Mouse (Mus musculus) forebrain, embryonic 12.5 days (tissue): Measurements from ENCODE around the gene Rad17. TPM values are rescaled to one million over a fixed set of nuclear protein-coding genes. Genes with fewer than 3 reads are reported as not detected.

ENCODE experiments used
- ATAC-seq: fragments of 200-750 bp; cut with Nextera tagmentation; 2 replicates; pipeline ENCODE4 v1.8.0; 2017; ENCODE audit warnings: moderate TSS enrichment; ENCODE audit not compliant: low FRiP score
- H3K27ac ChIP-seq: fragments of 300-500 bp; sonication (generic); 2 replicates; pipeline ENCODE4 v1.5.1; 2016; ENCODE audit warnings: mild to moderate bottlenecking
- H3K27me3 ChIP-seq: fragments of 300-500 bp; sonication (generic); 2 replicates; pipeline ENCODE4 v1.6.1; 2016; ENCODE audit warnings: mild to moderate bottlenecking
- H3K36me3 ChIP-seq: fragments of 300-500 bp; sonication (generic); replicated peaks from 2 replicates; pipeline ENCODE4 v1.6.1; 2016; ENCODE audit warnings: mild to moderate bottlenecking
- H3K4me1 ChIP-seq: fragments of 300-500 bp; sonication (generic); 2 replicates; pipeline ENCODE4 v1.6.1; 2016
- H3K4me2 ChIP-seq: fragments of 300-500 bp; sonication (generic); 2 replicates; pipeline ENCODE4 v1.6.1; 2016; ENCODE audit warnings: mild to moderate bottlenecking, moderate library complexity
- H3K4me3 ChIP-seq: fragments of 300-500 bp; sonication (generic); replicated peaks from 2 replicates; pipeline ENCODE4 v1.5.1; 2016; ENCODE audit warnings: mild to moderate bottlenecking
- H3K9ac ChIP-seq: fragments of 300-500 bp; sonication (generic); 2 replicates; pipeline ENCODE4 v1.6.1; 2016; ENCODE audit warnings: mild to moderate bottlenecking
- H3K9me3 ChIP-seq: fragments of 300-500 bp; sonication (generic); 2 replicates; pipeline ENCODE4 v1.6.1; 2016
- whole genome bisulfite sequencing: fragments of 180-500 bp; shearing (Covaris S2); methylation state at CpG from one replicate; pipeline ENCODE4 v1.1.7; 2016; 5-methylcytosine and 5-hydroxymethylcytosine counted together
- polyA plus RNA-seq: library from polyadenylated mRNA; unstranded; fragments of >200 nt; fragmentation: Nextera tagmentation; extraction: Ambion mirVana; gene quantifications from 2 replicates; pipeline ENCODE4 v1.2.1, GENCODE M21; 2016

Rad17 gene
- polyA plus RNA-seq, 1 experiment from 2014 or later: 24.7 TPM

- 63% methylated on average over 6 of the region's 6 CpGs for WGBS
- Histone ChIP-seq H3K4me1 (peaks cover 3% of the 10 kb centered on the region; the same call in 1 of the 2 replicates), H3K27me3 (no peaks in the 10 kb centered on the region), H3K4me3 (no peak overlapping the region), H3K9ac (no peak overlapping the region), H3K4me2 (no peak overlapping the region), H3K9me3 (no peaks in the 10 kb centered on the region), H3K27ac (no peak overlapping the region), H3K36me3 (no peaks in the 10 kb centered on the region)
- no peak for ATAC-seq
These were observed 68.7 kb downstream of the Rad17 start for GRCm38 (mm10) chr13:100582144-100582543.

DNA sequence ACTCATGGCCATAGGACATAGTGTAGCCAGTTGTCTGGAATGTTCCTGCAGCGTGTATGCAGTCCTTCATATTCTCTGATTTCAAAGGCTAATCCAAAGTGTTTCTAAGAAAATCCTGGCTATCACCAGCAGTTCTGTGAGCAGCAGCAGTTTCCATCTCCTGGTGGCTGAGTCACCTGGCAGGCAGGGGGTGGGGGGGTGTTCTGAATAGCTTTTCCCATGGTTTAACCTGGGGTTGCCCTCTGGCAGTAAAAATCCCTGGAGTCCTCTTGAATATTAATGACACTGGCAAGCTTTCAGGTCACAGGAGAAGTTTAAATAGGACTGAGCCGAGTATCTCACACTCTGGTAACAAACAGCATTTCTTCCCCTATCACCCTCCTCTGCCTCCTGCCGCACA is 69.2 kb downstream of the Rad17 start:
- Histone ChIP-seq H3K9ac (no peak overlapping the region), H3K27ac (no peak overlapping the region), H3K4me2 (no peak overlapping the region), H3K36me3 (no peaks in the 10 kb centered on the region), H3K4me3 (no peak overlapping the region), H3K4me1 (peaks cover 3% of the 10 kb centered on the region; the same call in 1 of the 2 replicates), H3K9me3 (no peaks in the 10 kb centered on the region), H3K27me3 (no peaks in the 10 kb centered on the region; the same call in 1 of the 2 replicates)
- WGBS: 35% methylated on average over 3 of the region's 3 CpGs
- no peak for ATAC-seq

GRCm38 (mm10) chr13:100579951-100580350 is 70.9 kb downstream of the Rad17 start:
- Histone ChIP-seq H3K9ac (no peak overlapping the region), H3K9me3 (no peaks in the 10 kb centered on the region), H3K27me3 (no peaks in the 10 kb centered on the region; the same call in 1 of the 2 replicates), H3K4me2 (no peak overlapping the region), H3K27ac (no peak overlapping the region), H3K36me3 (no peaks in the 10 kb centered on the region), H3K4me1 (peaks cover 3% of the 10 kb centered on the region; the same call in 1 of the 2 replicates), H3K4me3 (no peak overlapping the region)
- no peak for ATAC-seq

DNA sequence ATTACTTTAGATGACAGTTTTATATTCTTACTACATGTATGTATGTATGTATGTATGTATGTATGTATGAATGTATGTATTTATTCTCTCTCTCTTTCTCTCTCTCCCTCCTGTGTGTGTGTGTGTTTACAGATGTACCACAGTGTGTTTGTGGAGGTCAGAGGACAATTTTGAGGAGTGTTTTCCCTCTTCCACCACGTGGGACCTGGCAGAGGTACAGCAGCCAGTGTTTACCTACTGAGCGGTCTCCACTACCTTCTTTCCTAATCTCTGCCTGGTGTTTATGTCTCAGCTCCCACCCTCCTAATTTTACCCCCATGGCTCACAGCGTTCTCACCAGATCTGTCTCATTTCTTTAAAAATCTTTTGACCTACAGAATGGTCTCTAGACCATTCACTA is 71.6 kb downstream of the Rad17 start:
- ATAC-seq: no peak
- H3K36me3 ChIP-seq: no peaks in the 10 kb centered on the region
- peaks cover 3% of the 10 kb centered on the region; the same call in 1 of the 2 replicates for H3K4me1 ChIP-seq
- no peak overlapping the region for H3K27ac ChIP-seq
- 72% methylated on average over 3 of the region's 3 CpGs for WGBS
- H3K4me2 ChIP-seq: no peak overlapping the region
- H3K9me3 ChIP-seq: no peaks in the 10 kb centered on the region
- H3K27me3 ChIP-seq: no peaks in the 10 kb centered on the region; the same call in 1 of the 2 replicates
- no peak overlapping the region for H3K9ac ChIP-seq
- H3K4me3 ChIP-seq: no peak overlapping the region

DNA sequence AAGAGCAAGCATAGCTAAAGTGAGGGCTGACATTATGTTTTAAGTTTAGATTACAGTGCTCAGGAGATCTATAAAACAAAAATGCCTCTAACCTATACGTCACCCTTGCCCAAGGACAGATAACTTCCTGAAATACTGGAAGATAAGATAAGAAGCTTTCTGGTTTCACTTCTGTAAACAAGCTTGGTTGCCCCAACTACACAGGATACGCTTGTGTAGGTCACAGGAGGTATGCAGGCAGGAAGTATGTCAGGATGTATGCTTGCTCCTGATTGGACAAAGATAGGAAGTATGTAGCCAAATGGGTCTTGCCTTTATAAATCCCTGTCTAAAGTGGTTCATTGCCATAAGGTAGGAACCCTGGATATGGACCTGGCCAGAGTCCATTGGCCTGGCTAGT is 74.9 kb downstream of the Rad17 start:
- Histone ChIP-seq H3K4me3 (no peak overlapping the region), H3K27ac (no peak overlapping the region), H3K27me3 (no peaks in the 10 kb centered on the region; the same call in 1 of the 2 replicates), H3K36me3 (no peaks in the 10 kb centered on the region), H3K4me1 (no peaks in the 10 kb centered on the region), H3K9ac (no peak overlapping the region), H3K4me2 (no peak overlapping the region), H3K9me3 (no peaks in the 10 kb centered on the region)
- WGBS: 85% methylated on average over 2 of the region's 2 CpGs
- ATAC-seq: no peak

- no peak overlapping the region for H3K9ac ChIP-seq
- H3K4me2 ChIP-seq: no peak overlapping the region
- no peak overlapping the region for H3K4me3 ChIP-seq
- ATAC-seq: no peak
- WGBS: 91% methylated on average over 2 of the region's 2 CpGs
- no peaks in the 10 kb centered on the region for H3K4me1 ChIP-seq
- no peaks in the 10 kb centered on the region for H3K27me3 ChIP-seq
- no peak overlapping the region for H3K27ac ChIP-seq
- H3K9me3 ChIP-seq: no peaks in the 10 kb centered on the region
- no peaks in the 10 kb centered on the region for H3K36me3 ChIP-seq
These were observed 80.1 kb downstream of the Rad17 start for GRCm38 (mm10) chr13:100570713-100571112.

- no peak overlapping the region for H3K4me2 ChIP-seq
- no peaks in the 10 kb centered on the region for H3K4me1 ChIP-seq
- H3K4me3 ChIP-seq: no peak overlapping the region
- no peaks in the 10 kb centered on the region for H3K9me3 ChIP-seq
- H3K27me3 ChIP-seq: no peaks in the 10 kb centered on the region
- H3K9ac ChIP-seq: no peak overlapping the region
- 97% methylated on average over 1 of the region's 1 CpGs for WGBS
- H3K27ac ChIP-seq: no peak overlapping the region
- ATAC-seq: no peak
- no peaks in the 10 kb centered on the region for H3K36me3 ChIP-seq
These were observed 82.5 kb downstream of the Rad17 start for GRCm38 (mm10) chr13:100568359-100568758.

Other genes with a start within 250 kb of the Rad17 start
- gene Naip1, start 198.2 kb downstream of the Rad17 start, polyA plus RNA-seq: not detected in 2 replicates
- 76.9 and 77.1 TPM in 2 replicates for gene Gtf2h2, start 158.5 kb downstream of the Rad17 start, polyA plus RNA-seq
- gene Ocln, start 98.3 kb downstream of the Rad17 start, polyA plus RNA-seq: 2.9 and 3.4 TPM in 2 replicates
- 2.0 and 2.5 TPM in 2 replicates for gene Marveld2, start 34.1 kb downstream of the Rad17 start, polyA plus RNA-seq
- 313 and 315 TPM in 2 replicates for gene Ak6, start 72 bp downstream of the Rad17 start, polyA plus RNA-seq
- gene Taf9, start 528 bp upstream of the Rad17 start, polyA plus RNA-seq: 24.0 and 29.3 TPM in 2 replicates
- gene Ccdc125, start 18.7 kb upstream of the Rad17 start, polyA plus RNA-seq: 2.2 and 3.1 TPM in 2 replicates
- gene Cdk7, start 79.9 kb upstream of the Rad17 start, polyA plus RNA-seq: 63.7 and 66.2 TPM in 2 replicates
- gene Mrps36, start 93.6 kb upstream of the Rad17 start, polyA plus RNA-seq: 124 and 132 TPM in 2 replicates
- 46.3 and 48.9 TPM in 2 replicates for gene Cenph, start 124.8 kb upstream of the Rad17 start, polyA plus RNA-seq
- gene Ccnb1, start 135.5 kb upstream of the Rad17 start, polyA plus RNA-seq: 343 and 352 TPM in 2 replicates
- 44.5 and 47.1 TPM in 2 replicates for gene Slc30a5, start 182.4 kb upstream of the Rad17 start, polyA plus RNA-seq